Mouse (Mus musculus) heart, adult 2 months (tissue): ENCODE measurements at regions not wholly inside any gene's neighbourhood (a gene's known extent, or its start where the extent isn't known, plus 50 kb on each side); places are given as distances from the start of the nearest gene placed in this dataset.
A peak's percentile ranks its signal among the peaks of the same experiment; 100 is the strongest.

Experiments
- DNase-seq, 2 experiments: peaks; one replicate each; pipeline ENCODE4 v3.0.0; 2021
- H3K27ac ChIP-seq: fragments of 200-600 bp; 2 replicates; pipeline ENCODE4 v1.8.1; 2022
- H3K27me3 ChIP-seq: fragments of 200-500 bp; 2 replicates; pipeline ENCODE4 v1.6.1; 2012; ENCODE audit warnings: mild to moderate bottlenecking, low read length, inconsistent platforms, mixed read lengths; ENCODE audit not compliant: control insufficient read depth, insufficient read depth
- H3K36me3 ChIP-seq: fragments of 200-500 bp; 2 replicates; pipeline ENCODE4 v1.6.1; 2012; ENCODE audit warnings: low read length, inconsistent platforms; ENCODE audit not compliant: control insufficient read depth, insufficient read depth
- H3K4me1 ChIP-seq: fragments of 200-500 bp; 2 replicates; pipeline ENCODE4 v1.6.1; 2011; ENCODE audit warnings: low read length; ENCODE audit not compliant: control insufficient read depth, insufficient read depth
- H3K4me3 ChIP-seq: fragments of 200-600 bp; 2 replicates; pipeline ENCODE4 v1.8.1; 2022
- H3K79me2 ChIP-seq: fragments of 200-500 bp; replicated peaks from 2 replicates; pipeline ENCODE4 v1.6.1; 2012; ENCODE audit warnings: mild to moderate bottlenecking, inconsistent platforms, low read length, moderate library complexity, mixed read lengths; ENCODE audit not compliant: control insufficient read depth, insufficient read depth
- H3K9ac ChIP-seq: fragments of 200-500 bp; 2 replicates; pipeline ENCODE4 v1.6.1; 2012; ENCODE audit warnings: low read depth, mild to moderate bottlenecking, control low read depth, inconsistent platforms, low read length, mixed read lengths
- CTCF ChIP-seq: fragments of 200-600 bp; IDR thresholded peaks from 2 replicates; pipeline ENCODE4 v1.8.1; 2022; ENCODE audit warnings: antibody characterized with exemption, mild to moderate bottlenecking, moderate library complexity
- EP300 ChIP-seq: fragments of 200-500 bp; IDR thresholded peaks from 2 replicates; pipeline ENCODE4 v1.6.1; 2011; ENCODE audit warnings: low read depth, low read length, control low read depth; ENCODE audit not compliant: insufficient read depth
- POLR2A ChIP-seq: fragments of 200-500 bp; IDR thresholded peaks from 2 replicates; pipeline ENCODE4 v1.6.1; 2011; ENCODE audit warnings: mild to moderate bottlenecking, low read depth, low read length, control low read depth; ENCODE audit not compliant: insufficient read depth
- WGBS: fragments of 180-500 bp; shearing (Covaris S2); methylation state at CpG from one replicate; pipeline ENCODE4 v1.1.7; 2018; 5-methylcytosine and 5-hydroxymethylcytosine counted together
- intact Hi-C: fragments of 180-260 bp; cut with DNase I; formaldehyde crosslinking; loops from one replicate; pipeline ENCODE4 v1.15.1; 2025

- H3K4me3 ChIP-seq = no peak overlapping the region
- 34% methylated on average over 3 of the region's 3 CpGs for WGBS
- H3K27ac ChIP-seq = no peak overlapping the region
- H3K79me2 ChIP-seq = no peaks in the 10 kb centered on the region
- H3K9ac ChIP-seq = no peak overlapping the region
- H3K27me3 ChIP-seq = no peaks in the 10 kb centered on the region
- intact Hi-C loops = no loop called here
- no peak for TF ChIP-seq POLR2A
- TF ChIP-seq CTCF = no peak
- DNase-seq = no peak
- no peaks in the 10 kb centered on the region for H3K4me1 ChIP-seq
- H3K36me3 ChIP-seq = no peaks in the 10 kb centered on the region
Observed at GRCm38 (mm10) chr12:68541811-68542210, 617.2 kb downstream of the Rps29 start.

- Histone ChIP-seq H3K79me2 (no peaks in the 10 kb centered on the region), H3K27me3 (no peaks in the 10 kb centered on the region), H3K4me3 (no peak overlapping the region), H3K27ac (no peak overlapping the region), H3K4me1 (no peaks in the 10 kb centered on the region), H3K9ac (no peak overlapping the region), H3K36me3 (no peaks in the 10 kb centered on the region)
- DNase-seq = no peak
- intact Hi-C loops = no loop called here
- TF ChIP-seq EP300 (no peak), CTCF (peak; percentile 44)
- WGBS = 58% methylated on average over 4 of the region's 4 CpGs
Observed at GRCm38 (mm10) chr12:68500794-68501193, 658.2 kb downstream of the Rps29 start.

GRCm38 (mm10) chr12:68463032-68463431 lies 696.0 kb downstream of the Rps29 start:
- no peak overlapping the region for H3K4me3 ChIP-seq
- H3K9ac ChIP-seq = no peak overlapping the region
- H3K27me3 ChIP-seq = no peaks in the 10 kb centered on the region
- 7% methylated on average over 4 of the region's 4 CpGs for WGBS
- DNase-seq = peak in 1 of 2 experiments; percentile 3
- no peaks in the 10 kb centered on the region for H3K36me3 ChIP-seq
- H3K27ac ChIP-seq = peak overlapping the region; percentile 16; the same call in 1 of the 2 replicates
- TF ChIP-seq EP300 (no peak), CTCF (no peak), POLR2A (no peak)
- H3K79me2 ChIP-seq = no peaks in the 10 kb centered on the region
- H3K4me1 ChIP-seq = peaks cover 1% of the 10 kb centered on the region
- intact Hi-C loops = no loop called here

GRCm38 (mm10) chr12:68458196-68458595 lies 700.8 kb downstream of the Rps29 start:
- no peak for TF ChIP-seq POLR2A
- no peak for TF ChIP-seq EP300
- TF ChIP-seq CTCF = no peak
- H3K4me1 ChIP-seq = no peaks in the 10 kb centered on the region; the same call in 1 of the 2 replicates
- no peaks in the 10 kb centered on the region for H3K36me3 ChIP-seq
- no peak overlapping the region for H3K27ac ChIP-seq
- no peaks in the 10 kb centered on the region for H3K27me3 ChIP-seq
- DNase-seq = no peak
- WGBS = 89% methylated on average over 7 of the region's 7 CpGs
- no peaks in the 10 kb centered on the region for H3K79me2 ChIP-seq
- intact Hi-C loops = no loop called here
- no peak overlapping the region for H3K9ac ChIP-seq
- H3K4me3 ChIP-seq = no peak overlapping the region

- no peak overlapping the region for H3K4me3 ChIP-seq
- no peak overlapping the region for H3K9ac ChIP-seq
- TF ChIP-seq POLR2A (no peak), CTCF (no peak), EP300 (no peak)
- intact Hi-C loops = no loop called here
- DNase-seq = no peak
- WGBS = 81% methylated on average over 1 of the region's 1 CpGs
- no peaks in the 10 kb centered on the region for H3K79me2 ChIP-seq
- H3K27me3 ChIP-seq = no peaks in the 10 kb centered on the region
- no peak overlapping the region for H3K27ac ChIP-seq
- no peaks in the 10 kb centered on the region for H3K4me1 ChIP-seq
- H3K36me3 ChIP-seq = no peaks in the 10 kb centered on the region
Observed at GRCm38 (mm10) chr12:68426601-68427000, 732.4 kb downstream of the Rps29 start.

- TF ChIP-seq POLR2A (no peak), EP300 (no peak), CTCF (no peak)
- no peak for DNase-seq
- Histone ChIP-seq H3K9ac (no peak overlapping the region), H3K79me2 (no peaks in the 10 kb centered on the region), H3K4me3 (no peak overlapping the region), H3K27ac (no peak overlapping the region), H3K4me1 (no peaks in the 10 kb centered on the region), H3K27me3 (no peaks in the 10 kb centered on the region), H3K36me3 (no peaks in the 10 kb centered on the region)
- intact Hi-C loops = no loop called here
Observed at GRCm38 (mm10) chr12:68425006-68425405, 734.0 kb downstream of the Rps29 start.
